Mouse (Mus musculus) forebrain, embryonic 14.5 days (tissue): ENCODE measurements around the gene AU021092. TPM values are rescaled to one million over a fixed set of nuclear protein-coding genes. Genes with fewer than 3 reads are reported as not detected.

Experiments
- ATAC-seq: fragments of 200-750 bp; cut with Nextera tagmentation; 2 replicates; pipeline ENCODE4 v1.8.0; 2017; ENCODE audit warnings: mild to moderate bottlenecking, moderate library complexity
- DNase-seq: peaks from one replicate; pipeline ENCODE4 v3.0.0-alpha.2; 2015; ENCODE audit warnings: low spot score
- H3K27ac ChIP-seq: fragments of 300-500 bp; sonication (generic); 2 replicates; pipeline ENCODE4 v1.5.1; 2014; ENCODE audit warnings: low read depth, mild to moderate bottlenecking, control low read depth, low read length, moderate library complexity
- H3K27me3 ChIP-seq: fragments of 300-500 bp; sonication (generic); replicated peaks from 2 replicates; pipeline ENCODE4 v1.6.1; 2014; ENCODE audit warnings: low read length, control low read depth, mixed read lengths; ENCODE audit not compliant: control insufficient read depth, insufficient read depth
- H3K36me3 ChIP-seq: fragments of 300-500 bp; sonication (generic); 2 replicates; pipeline ENCODE4 v1.6.1; 2014; ENCODE audit warnings: low read length, control low read depth; ENCODE audit not compliant: control insufficient read depth, insufficient read depth
- H3K4me1 ChIP-seq: fragments of 300-500 bp; sonication (generic); 2 replicates; pipeline ENCODE4 v1.6.1; 2014; ENCODE audit warnings: antibody characterized with exemption, low read length, control low read depth; ENCODE audit not compliant: control insufficient read depth, insufficient read depth
- H3K4me2 ChIP-seq: fragments of 300-500 bp; sonication (generic); 2 replicates; pipeline ENCODE4 v1.6.1; 2014; ENCODE audit warnings: mild to moderate bottlenecking, control low read depth, low read length
- H3K4me3 ChIP-seq: fragments of 300-500 bp; sonication (generic); 2 replicates; pipeline ENCODE4 v1.5.1; 2014; ENCODE audit warnings: low read depth, low read length, control low read depth
- H3K9ac ChIP-seq: fragments of 300-500 bp; sonication (generic); 2 replicates; pipeline ENCODE4 v1.6.1; 2014; ENCODE audit warnings: mild to moderate bottlenecking, low read length, control low read depth, moderate library complexity
- H3K9me3 ChIP-seq: fragments of 300-500 bp; sonication (generic); replicated peaks from 2 replicates; pipeline ENCODE4 v1.6.1; 2016; ENCODE audit warnings: low read length, control low read depth, mixed read lengths; ENCODE audit not compliant: control insufficient read depth
- WGBS: fragments of 180-500 bp; shearing (Covaris S2); extraction: QIAGEN DNeasy Blood & Tissue Kit; methylation state at CpG from one replicate; pipeline ENCODE4 v1.1.7; 2014; 5-methylcytosine and 5-hydroxymethylcytosine counted together
- polyA plus RNA-seq: library from polyadenylated mRNA; unstranded; fragments of >200 nt; fragmentation: Nextera tagmentation; extraction: Ambion mirVana; gene quantifications from 2 replicates; pipeline ENCODE4 v1.2.1, GENCODE M21; 2014

The AU021092 gene
- polyA plus RNA-seq = 17.4 and 17.6 TPM in 2 replicates

DNA sequence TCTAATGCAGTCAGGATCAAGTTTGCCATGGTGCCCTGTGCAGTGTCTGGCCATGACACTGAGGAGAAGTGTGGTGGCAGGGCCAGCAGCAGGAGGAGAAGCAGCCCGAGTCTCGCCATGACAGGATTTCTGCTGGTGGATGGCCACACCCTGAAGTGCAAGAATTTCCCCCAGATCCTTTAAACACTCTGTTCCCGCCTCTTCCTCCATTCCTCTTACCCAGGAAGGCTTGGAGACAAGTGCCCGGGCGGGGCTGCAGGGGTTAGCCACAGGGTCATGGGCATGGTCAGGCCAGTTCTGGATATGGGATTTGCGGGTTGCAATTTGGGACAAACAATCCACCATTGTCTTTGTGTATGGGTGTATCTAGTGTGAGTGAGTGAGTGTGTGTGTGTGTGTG is at the start of gene AU021092:
AU021092 (minus strand) TSS at position 160 of the 400 bp plus-strand sequence.
- no peak within 1 kb of the TSS for H3K9ac ChIP-seq
- H3K9me3 ChIP-seq = no peaks in the 10 kb centered on the region
- no peak within 1 kb of the TSS for H3K4me3 ChIP-seq
- H3K4me2 ChIP-seq = no peak within 1 kb of the TSS
- DNase-seq (no peak), ATAC-seq (no peak)
- no peaks in the 10 kb centered on the region for H3K4me1 ChIP-seq
- no peaks in the 10 kb centered on the region for H3K27me3 ChIP-seq
- no peak within 1 kb of the TSS for H3K27ac ChIP-seq
- WGBS = 75% methylated on average over 6 of the region's 6 CpGs
- H3K36me3 ChIP-seq = no peaks in the 10 kb centered on the region

DNA sequence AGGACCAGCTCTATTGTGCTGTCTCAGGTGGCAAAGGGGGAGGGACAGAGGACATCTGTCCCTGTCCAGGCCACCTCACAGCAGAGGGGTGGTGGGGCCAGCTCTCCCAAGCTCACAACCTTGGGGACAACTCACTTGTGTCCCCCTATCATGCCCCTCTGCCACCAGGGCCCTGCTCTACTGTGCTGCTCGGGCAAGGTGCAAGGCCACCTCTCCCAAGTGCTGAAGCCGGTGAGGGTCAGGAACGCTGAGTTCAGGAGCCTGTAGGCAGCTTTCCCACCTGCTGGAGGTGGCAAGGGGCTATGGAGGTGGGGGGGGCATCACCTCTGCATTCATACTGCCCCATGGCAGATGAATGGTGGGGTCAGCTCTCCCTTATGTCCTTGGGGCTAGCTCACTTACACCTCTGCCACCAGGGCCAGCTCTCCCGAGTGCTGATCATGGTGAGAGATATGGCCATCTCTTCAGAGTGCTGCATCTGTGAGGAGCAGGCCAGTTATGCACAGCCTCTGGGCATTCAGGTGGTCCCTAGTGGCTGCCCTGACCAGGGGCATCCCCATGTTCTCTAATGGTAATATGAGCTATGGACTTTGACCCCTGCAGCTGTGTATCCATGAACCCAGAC is 49.4 kb upstream of the AU021092 start:
- Histone ChIP-seq H3K27ac (no peak overlapping the region), H3K4me2 (no peak overlapping the region), H3K4me3 (no peak overlapping the region), H3K27me3 (no peaks in the 10 kb centered on the region), H3K9ac (no peak overlapping the region), H3K36me3 (no peaks in the 10 kb centered on the region), H3K4me1 (no peaks in the 10 kb centered on the region), H3K9me3 (no peaks in the 10 kb centered on the region)
- ATAC-seq (no peak), DNase-seq (no peak)
- 90% methylated on average over 4 of the region's 4 CpGs for WGBS

- H3K4me1 ChIP-seq = no peaks in the 10 kb centered on the region
- DNase-seq (no peak), ATAC-seq (no peak)
- H3K4me3 ChIP-seq = no peak overlapping the region
- no peak overlapping the region for H3K9ac ChIP-seq
- no peak overlapping the region for H3K27ac ChIP-seq
- no peaks in the 10 kb centered on the region for H3K9me3 ChIP-seq
- no peak overlapping the region for H3K4me2 ChIP-seq
- no peaks in the 10 kb centered on the region for H3K27me3 ChIP-seq
- H3K36me3 ChIP-seq = no peaks in the 10 kb centered on the region
- WGBS = 89% methylated on average over 7 of the region's 7 CpGs
Measured at GRCm38 (mm10) chr16:5263926-5264325, 41.8 kb upstream of the AU021092 start.

DNA sequence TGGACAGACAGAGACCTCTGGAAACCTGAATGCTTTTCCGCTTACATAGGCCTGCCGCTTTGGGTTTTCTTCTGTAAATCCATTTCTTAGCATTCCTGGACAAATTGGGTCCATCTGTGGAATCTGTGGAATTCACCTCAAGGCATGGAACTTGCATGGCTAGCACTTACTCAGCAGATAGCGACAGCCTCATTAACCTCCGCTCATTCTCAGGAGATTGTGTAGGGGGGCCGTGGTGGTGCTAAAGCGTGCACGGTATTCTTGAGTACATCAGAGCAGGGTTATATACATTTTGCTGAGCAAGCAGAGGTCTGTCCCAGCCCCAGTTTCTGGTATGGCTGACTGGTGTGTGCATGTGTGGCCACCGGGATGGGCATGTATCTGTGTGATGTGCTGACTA is 41.1 kb upstream of the AU021092 start:
- 92% methylated on average over 8 of the region's 8 CpGs for WGBS
- Histone ChIP-seq H3K27me3 (no peaks in the 10 kb centered on the region), H3K4me3 (no peak overlapping the region), H3K4me1 (no peaks in the 10 kb centered on the region), H3K4me2 (no peak overlapping the region), H3K36me3 (no peaks in the 10 kb centered on the region), H3K27ac (no peak overlapping the region), H3K9me3 (no peaks in the 10 kb centered on the region), H3K9ac (no peak overlapping the region)
- ATAC-seq (no peak), DNase-seq (no peak)

DNA sequence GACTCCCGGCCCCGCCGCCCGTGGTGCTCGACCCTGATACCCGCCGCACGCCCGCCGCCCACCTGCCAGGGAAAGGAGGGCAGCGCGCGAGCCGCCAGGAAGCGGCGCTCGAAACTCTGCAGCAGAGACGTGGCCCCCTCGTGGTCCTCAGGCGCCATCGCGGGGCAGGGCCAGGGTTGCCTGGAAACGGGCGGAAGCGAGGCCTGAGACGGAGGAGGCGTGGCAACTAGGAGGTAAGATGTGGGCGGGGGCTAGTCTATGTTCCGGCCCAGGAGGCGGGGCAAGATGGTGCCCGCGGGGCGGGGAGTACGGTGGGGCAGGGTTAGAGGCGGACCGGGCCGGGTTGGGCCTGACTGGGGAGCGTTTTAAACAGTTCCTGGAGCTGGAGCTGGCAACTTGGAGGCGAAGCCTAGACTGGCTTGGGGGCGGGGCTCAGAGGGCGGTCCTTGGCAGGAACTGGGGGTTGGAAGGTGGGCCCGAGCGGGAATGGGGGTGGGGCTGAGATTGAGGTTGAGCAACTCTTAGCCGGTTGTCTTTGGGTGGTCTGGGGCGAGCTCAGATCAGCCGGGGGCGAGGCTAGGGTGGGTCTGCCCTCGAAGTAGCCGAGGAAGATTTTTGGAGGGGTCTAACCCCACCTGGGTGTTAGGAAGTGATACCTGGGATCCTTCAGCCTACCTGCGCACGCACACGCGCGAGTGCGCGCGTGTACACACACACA is 33.8 kb upstream of the AU021092 start, which contains the start of gene Eef2kmt:
Eef2kmt (minus strand) TSS at position 205 of the 718 bp plus-strand sequence.
- H3K27ac ChIP-seq = no peak within 1 kb of the TSS
- H3K4me1 ChIP-seq = peaks cover 8% of the 10 kb centered on the region; the same call in 1 of the 2 replicates
- peak; percentile 99 for DNase-seq
- peak within 1 kb of the TSS; percentile 60 for H3K9ac ChIP-seq
- peak within 1 kb of the TSS; percentile 77 for H3K4me2 ChIP-seq
- peak; percentile 97 for ATAC-seq
- WGBS = under 1% methylated on average over 57 of the region's 57 CpGs
- peak within 1 kb of the TSS; percentile 54 for H3K4me3 ChIP-seq
- no peaks in the 10 kb centered on the region for H3K27me3 ChIP-seq
- H3K36me3 ChIP-seq = no peaks in the 10 kb centered on the region
- no peaks in the 10 kb centered on the region for H3K9me3 ChIP-seq

- Histone ChIP-seq H3K9me3 (no peaks in the 10 kb centered on the region), H3K27me3 (no peaks in the 10 kb centered on the region), H3K36me3 (no peaks in the 10 kb centered on the region), H3K27ac (no peak overlapping the region), H3K4me2 (peak overlapping the region; percentile 77), H3K9ac (peak overlapping the region; percentile 60), H3K4me1 (peaks cover 8% of the 10 kb centered on the region; the same call in 1 of the 2 replicates), H3K4me3 (peak overlapping the region; percentile 54)
- 3% methylated on average over 27 of the region's 27 CpGs for WGBS
- DNase-seq = peak; percentile 6
- ATAC-seq = peak; percentile 4; the same call in 1 of the 2 replicates
Measured at GRCm38 (mm10) chr16:5255081-5255740, 33.1 kb upstream of the AU021092 start.

GRCm38 (mm10) chr16:5254346-5255025 is 32.4 kb upstream of the AU021092 start:
- WGBS = 4% methylated on average over 15 of the region's 15 CpGs
- Histone ChIP-seq H3K9ac (peak overlapping the region; percentile 60; the same call in 1 of the 2 replicates), H3K4me3 (peak overlapping the region; percentile 54), H3K9me3 (no peaks in the 10 kb centered on the region), H3K4me1 (peaks cover 8% of the 10 kb centered on the region; the same call in 1 of the 2 replicates), H3K36me3 (no peaks in the 10 kb centered on the region), H3K27ac (no peak overlapping the region), H3K27me3 (no peaks in the 10 kb centered on the region), H3K4me2 (peak overlapping the region; percentile 77)
- peak; percentile 74 for DNase-seq
- peak; percentile 25 for ATAC-seq

GRCm38 (mm10) chr16:5252260-5252659 is 30.2 kb upstream of the AU021092 start:
- Histone ChIP-seq H3K9me3 (no peaks in the 10 kb centered on the region), H3K4me2 (no peak overlapping the region), H3K4me3 (no peak overlapping the region), H3K27ac (no peak overlapping the region), H3K27me3 (no peaks in the 10 kb centered on the region), H3K36me3 (peaks cover 16% of the 10 kb centered on the region; the same call in 1 of the 2 replicates), H3K4me1 (peaks cover 8% of the 10 kb centered on the region; the same call in 1 of the 2 replicates), H3K9ac (no peak overlapping the region)
- 92% methylated on average over 2 of the region's 2 CpGs for WGBS
- DNase-seq (no peak), ATAC-seq (no peak)
